Mouse (Mus musculus) kidney, embryonic 14.5 days (tissue): ENCODE results near the gene Crip2. TPM values are rescaled to one million over a fixed set of nuclear protein-coding genes. Genes with fewer than 3 reads are reported as not detected.
A peak's percentile ranks its signal among the peaks of the same experiment; 100 is the strongest.

Experiments used
- ATAC-seq: fragments of 200-750 bp; cut with Nextera tagmentation; 2 replicates; pipeline ENCODE4 v1.8.0; 2017; ENCODE audit warnings: moderate number of reproducible peaks, mild to moderate bottlenecking, moderate TSS enrichment, moderate library complexity; ENCODE audit not compliant: low FRiP score, low TSS enrichment
- H3K27ac ChIP-seq: fragments of 300-500 bp; sonication (generic); 2 replicates; pipeline ENCODE4 v1.5.1; 2014; ENCODE audit warnings: low read depth, mild to moderate bottlenecking, low read length, moderate library complexity, mixed read lengths
- H3K27me3 ChIP-seq: fragments of 300-500 bp; sonication (generic); 2 replicates; pipeline ENCODE4 v1.6.1; 2014; ENCODE audit warnings: mild to moderate bottlenecking, low read length; ENCODE audit not compliant: control insufficient read depth, insufficient read depth
- H3K36me3 ChIP-seq: fragments of 300-500 bp; sonication (generic); 2 replicates; pipeline ENCODE4 v1.6.1; 2014; ENCODE audit warnings: low read length, mixed read lengths; ENCODE audit not compliant: control insufficient read depth, insufficient read depth
- H3K4me1 ChIP-seq: fragments of 300-500 bp; sonication (generic); 2 replicates; pipeline ENCODE4 v1.6.1; 2014; ENCODE audit warnings: low read length, mixed read lengths; ENCODE audit not compliant: control insufficient read depth, insufficient read depth
- H3K4me2 ChIP-seq: fragments of 300-500 bp; sonication (generic); replicated peaks from 2 replicates; pipeline ENCODE4 v1.6.1; 2014; ENCODE audit warnings: low read depth, mild to moderate bottlenecking, low read length
- H3K4me3 ChIP-seq: fragments of 300-500 bp; sonication (generic); 2 replicates; pipeline ENCODE4 v1.5.1; 2014; ENCODE audit warnings: mild to moderate bottlenecking, low read length
- H3K9ac ChIP-seq: fragments of 300-500 bp; sonication (generic); 2 replicates; pipeline ENCODE4 v1.6.1; 2014; ENCODE audit warnings: low read depth, mild to moderate bottlenecking, low read length, moderate library complexity
- H3K9me3 ChIP-seq: fragments of 300-500 bp; sonication (generic); 2 replicates; pipeline ENCODE4 v1.6.1; 2016; ENCODE audit warnings: low read length; ENCODE audit not compliant: control insufficient read depth
- WGBS: fragments of 180-500 bp; shearing (Covaris S2); extraction: QIAGEN DNeasy Blood & Tissue Kit; methylation state at CpG from one replicate; pipeline ENCODE4 v1.1.7; 2014; 5-methylcytosine and 5-hydroxymethylcytosine counted together
- polyA plus RNA-seq: library from polyadenylated mRNA; unstranded; fragments of >200 nt; fragmentation: Nextera tagmentation; extraction: Ambion mirVana; gene quantifications from 2 replicates; pipeline ENCODE4 v1.2.1, GENCODE M21; 2014

The Crip2 gene
- polyA plus RNA-seq = 162 and 174 TPM in 2 replicates

DNA sequence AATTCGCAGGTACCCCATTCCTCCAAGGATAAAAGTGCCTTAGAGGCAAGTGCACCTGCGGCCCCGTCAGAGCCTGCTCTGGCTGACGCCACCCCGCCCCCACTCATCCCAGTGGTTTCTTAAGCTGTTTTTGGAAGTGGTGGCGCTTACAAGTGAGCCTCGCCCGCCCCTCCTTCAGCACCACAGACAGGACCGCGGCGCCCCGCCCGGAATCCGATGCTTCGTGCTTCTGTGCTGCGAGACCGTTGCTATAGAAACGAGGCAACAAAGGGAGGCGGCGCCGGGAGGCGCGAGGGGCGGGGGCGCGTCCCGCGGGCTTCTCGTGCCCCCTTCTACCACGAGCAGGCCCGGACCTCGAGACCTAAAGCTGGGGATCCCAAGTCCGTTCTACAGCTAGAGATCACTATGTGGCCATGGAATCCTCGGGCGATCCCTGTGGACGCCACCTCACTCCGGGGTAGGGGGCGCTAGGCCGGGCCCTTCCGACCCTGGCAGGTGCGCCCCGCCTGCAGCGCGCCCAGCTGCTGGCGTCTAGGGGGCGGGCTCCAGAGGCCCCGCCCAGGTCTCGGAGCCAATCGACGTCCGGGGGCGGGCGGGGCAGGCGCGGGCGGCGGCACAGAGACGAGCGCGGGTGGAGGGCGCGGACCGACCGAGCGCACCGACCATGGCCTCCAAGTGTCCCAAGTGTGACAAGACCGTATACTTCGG, at the start of gene Crip2:
Gene Crip2, plus strand, starts transcription at position 329 of the 708 bp plus-strand sequence.
- under 1% methylated on average over 64 of the region's 68 CpGs for WGBS
- peak; percentile 80 for ATAC-seq
- Histone ChIP-seq H3K9ac (peak within 1 kb of the TSS; percentile 66), H3K4me2 (peak within 1 kb of the TSS; percentile 65), H3K4me1 (peaks cover 34% of the 10 kb centered on the region), H3K9me3 (no peaks in the 10 kb centered on the region), H3K4me3 (peak within 1 kb of the TSS; percentile 54), H3K27ac (peak within 1 kb of the TSS; percentile 47; the same call in 1 of the 2 replicates), H3K36me3 (peaks cover 38% of the 10 kb centered on the region), H3K27me3 (0 out of 2 replicates have a peak, but pooled peaks cover 7% of the 10 kb centered on the region)

DNA sequence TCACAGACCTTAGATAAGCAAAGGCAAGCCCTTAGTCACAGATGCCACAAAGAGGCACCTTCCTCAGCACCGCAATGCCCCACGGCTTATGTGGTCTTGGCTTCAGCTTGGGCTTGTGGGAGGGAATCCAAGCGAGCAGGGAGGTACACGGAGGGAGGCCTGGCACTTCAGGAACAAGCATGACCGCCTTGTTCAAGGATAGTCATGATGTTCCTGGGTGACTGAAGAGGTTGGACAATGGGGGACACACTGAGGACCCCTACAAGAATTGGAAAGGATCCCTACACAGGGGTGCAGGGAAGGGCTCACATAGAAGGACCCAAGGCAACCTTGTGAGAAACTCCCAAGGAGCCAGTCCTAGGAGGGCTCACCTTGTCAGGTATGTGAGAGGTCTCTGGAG, 43.0 kb upstream of the Crip2 start:
- H3K4me1 ChIP-seq = peaks cover 24% of the 10 kb centered on the region
- H3K9ac ChIP-seq = no peak overlapping the region
- no peak overlapping the region for H3K4me3 ChIP-seq
- no peaks in the 10 kb centered on the region for H3K27me3 ChIP-seq
- no peak overlapping the region for H3K27ac ChIP-seq
- no peak for ATAC-seq
- 86% methylated on average over 5 of the region's 5 CpGs for WGBS
- H3K36me3 ChIP-seq = 0 out of 2 replicates have a peak, but pooled peaks cover 2% of the 10 kb centered on the region
- H3K9me3 ChIP-seq = no peaks in the 10 kb centered on the region
- H3K4me2 ChIP-seq = peak overlapping the region; percentile 62; the same call in 1 of the 2 replicates

DNA sequence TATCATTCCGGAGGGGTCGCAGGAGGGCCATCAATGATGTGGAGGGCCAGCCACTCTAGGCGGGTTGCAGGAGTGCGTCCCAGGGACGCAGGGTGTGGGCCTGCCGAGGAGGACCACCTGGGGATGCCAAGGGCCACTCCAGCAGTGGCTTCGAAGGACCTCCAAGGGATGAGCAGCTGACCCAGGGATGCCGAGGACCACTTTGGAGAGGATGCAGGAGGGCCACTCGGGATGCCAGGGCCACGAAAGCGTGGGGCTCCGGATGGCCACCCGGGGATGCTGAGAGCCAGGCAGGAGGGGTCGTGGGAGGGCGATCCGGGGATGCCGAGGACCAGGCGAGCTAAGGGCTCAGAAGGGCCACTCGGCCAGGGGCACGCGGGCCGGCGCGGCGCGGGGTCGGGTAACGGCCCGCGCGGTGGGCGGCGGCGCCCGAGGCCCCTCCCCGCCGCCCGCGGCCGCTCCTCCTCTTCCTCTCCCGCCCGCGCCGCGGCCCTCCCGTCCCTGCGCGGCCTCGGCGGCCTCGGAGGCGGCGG, 42.2 kb upstream of the Crip2 start, which contains the start of gene Mta1:
Gene Mta1, plus strand, starts transcription at position 530 of the 533 bp plus-strand sequence.
- 3% methylated on average over 14 of the region's 53 CpGs for WGBS
- peak within 1 kb of the TSS; percentile 99 for H3K9ac ChIP-seq
- H3K4me2 ChIP-seq = peak within 1 kb of the TSS; percentile 69
- peak within 1 kb of the TSS; percentile 83 for H3K27ac ChIP-seq
- no peaks in the 10 kb centered on the region for H3K9me3 ChIP-seq
- 0 out of 2 replicates have a peak, but pooled peaks cover 2% of the 10 kb centered on the region for H3K36me3 ChIP-seq
- H3K4me1 ChIP-seq = peaks cover 24% of the 10 kb centered on the region
- peak within 1 kb of the TSS; percentile 99 for H3K4me3 ChIP-seq
- H3K27me3 ChIP-seq = no peaks in the 10 kb centered on the region
- peak; percentile 60 for ATAC-seq

DNA sequence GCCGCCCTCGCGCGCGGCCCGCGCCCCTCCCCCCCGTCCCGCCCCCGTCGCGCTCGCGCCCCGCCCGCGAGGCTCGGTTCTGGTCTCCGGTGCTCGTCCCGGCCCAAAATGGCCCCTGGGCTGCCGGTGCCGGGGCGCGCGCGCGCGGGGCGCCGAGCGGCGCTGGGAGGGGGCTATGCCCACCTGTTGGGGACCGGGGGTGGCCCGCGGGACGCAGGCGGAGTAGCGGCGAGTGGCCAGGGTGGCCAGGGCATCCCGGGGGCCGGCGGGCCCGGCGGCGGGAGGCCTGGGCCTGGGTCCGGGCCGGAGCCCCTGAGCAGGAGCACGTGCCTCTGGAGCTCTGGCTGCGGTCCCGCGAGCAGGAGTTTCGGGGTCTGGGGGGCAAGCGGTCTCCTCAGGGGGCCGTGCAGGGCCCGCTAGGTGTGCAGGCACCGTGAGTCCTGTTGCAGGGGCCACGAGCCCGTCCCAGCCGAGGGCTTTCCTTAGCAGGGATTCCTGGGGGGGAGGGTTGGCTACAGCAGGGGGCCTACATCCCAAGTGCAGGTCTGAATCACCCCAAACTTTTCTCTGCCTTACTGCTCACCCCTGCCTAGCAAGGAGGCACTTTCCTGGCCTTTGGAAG, 41.4 kb upstream of the Crip2 start:
- H3K4me2 ChIP-seq = peak overlapping the region; percentile 69
- H3K36me3 ChIP-seq = 0 out of 2 replicates have a peak, but pooled peaks cover 2% of the 10 kb centered on the region
- H3K27me3 ChIP-seq = no peaks in the 10 kb centered on the region
- peak overlapping the region; percentile 99 for H3K4me3 ChIP-seq
- WGBS = 1% methylated on average over 35 of the region's 60 CpGs
- H3K4me1 ChIP-seq = peaks cover 24% of the 10 kb centered on the region
- peak overlapping the region; percentile 83 for H3K27ac ChIP-seq
- H3K9ac ChIP-seq = peak overlapping the region; percentile 99
- H3K9me3 ChIP-seq = no peaks in the 10 kb centered on the region
- peak; percentile 21; the same call in 1 of the 2 replicates for ATAC-seq

DNA sequence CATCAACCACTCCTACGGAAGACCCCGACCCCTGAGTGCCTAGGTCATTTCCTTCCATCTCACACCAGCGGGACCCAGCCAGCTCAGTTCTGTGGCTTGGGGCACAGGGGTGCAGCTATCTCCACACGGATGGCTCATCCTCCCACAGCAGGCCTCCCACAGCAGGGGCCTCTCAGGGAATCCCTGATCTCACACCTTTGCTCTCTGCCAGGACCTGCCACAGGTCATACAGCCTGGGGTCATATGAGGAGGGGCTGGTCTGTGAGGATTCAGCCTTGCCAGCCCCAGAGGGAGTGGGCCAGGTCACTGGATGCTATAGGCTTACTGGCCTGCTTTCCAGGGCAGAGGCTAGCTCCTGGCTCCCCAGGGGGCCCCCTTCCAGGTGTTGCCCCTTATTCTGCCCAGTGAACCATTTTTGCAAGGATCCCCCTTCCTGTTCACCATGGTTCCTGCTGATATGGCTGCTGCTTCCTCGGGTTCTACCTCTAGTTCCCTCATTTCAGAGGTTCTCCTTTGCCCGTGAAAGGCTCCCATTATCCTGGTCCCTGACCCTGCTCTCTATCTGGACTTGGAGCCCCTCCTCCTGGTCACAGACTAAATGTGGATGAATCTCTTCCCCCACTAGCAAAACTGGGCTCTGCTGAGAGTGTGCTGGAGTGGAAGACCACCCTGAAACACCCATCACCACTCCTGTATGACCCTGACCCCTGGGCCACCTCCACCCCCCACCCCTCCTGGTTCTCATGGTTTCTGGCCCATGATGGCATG, 40.4 kb upstream of the Crip2 start:
- no peaks in the 10 kb centered on the region for H3K27me3 ChIP-seq
- H3K27ac ChIP-seq = no peak overlapping the region
- ATAC-seq = no peak
- H3K4me3 ChIP-seq = peak overlapping the region; percentile 99
- H3K4me1 ChIP-seq = peaks cover 28% of the 10 kb centered on the region
- H3K4me2 ChIP-seq = peak overlapping the region; percentile 69
- peak overlapping the region; percentile 99 for H3K9ac ChIP-seq
- no peaks in the 10 kb centered on the region for H3K9me3 ChIP-seq
- 0 out of 2 replicates have a peak, but pooled peaks cover 4% of the 10 kb centered on the region for H3K36me3 ChIP-seq
- 18% methylated on average over 6 of the region's 6 CpGs for WGBS

DNA sequence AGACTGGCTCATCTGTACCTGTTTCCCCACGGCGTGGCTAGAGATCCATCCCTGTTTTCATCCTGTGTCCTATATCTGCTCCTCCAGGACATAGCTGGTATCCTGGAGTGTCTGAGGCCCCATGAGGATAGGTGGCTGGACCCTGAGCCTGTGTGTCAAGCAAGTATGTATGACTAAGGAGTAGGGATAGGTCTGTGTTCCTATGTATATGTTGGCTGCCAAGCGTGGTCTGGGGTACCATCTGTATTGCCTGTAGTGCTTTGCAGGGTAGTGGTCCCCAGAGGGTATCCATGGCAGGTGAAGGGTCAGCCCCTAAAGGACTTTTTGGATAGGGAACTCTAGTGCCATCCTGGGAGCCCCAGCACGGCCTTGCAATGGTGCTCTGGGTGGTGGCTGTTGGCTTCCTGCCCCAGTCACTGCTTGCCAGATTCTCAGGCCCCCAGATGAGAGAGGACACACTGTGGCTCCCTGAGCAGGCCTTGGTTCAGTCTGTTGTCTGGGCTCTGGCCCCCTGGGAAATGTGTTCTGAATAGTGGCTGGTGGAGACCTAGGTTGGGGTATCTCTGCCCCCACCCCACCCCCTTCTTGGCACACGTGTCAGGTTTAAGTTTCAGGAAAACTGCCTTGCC, 39.5 kb upstream of the Crip2 start:
- H3K9ac ChIP-seq = 0 out of 2 replicates have a peak overlapping the region, but pooled peaks have one; percentile 4
- H3K4me1 ChIP-seq = peaks cover 28% of the 10 kb centered on the region
- ATAC-seq = no peak
- peaks cover 2% of the 10 kb centered on the region; the same call in 1 of the 2 replicates for H3K9me3 ChIP-seq
- no peak overlapping the region for H3K4me2 ChIP-seq
- H3K27me3 ChIP-seq = no peaks in the 10 kb centered on the region
- H3K27ac ChIP-seq = no peak overlapping the region
- H3K4me3 ChIP-seq = no peak overlapping the region
- H3K36me3 ChIP-seq = 0 out of 2 replicates have a peak, but pooled peaks cover 4% of the 10 kb centered on the region
- 82% methylated on average over 5 of the region's 5 CpGs for WGBS

DNA sequence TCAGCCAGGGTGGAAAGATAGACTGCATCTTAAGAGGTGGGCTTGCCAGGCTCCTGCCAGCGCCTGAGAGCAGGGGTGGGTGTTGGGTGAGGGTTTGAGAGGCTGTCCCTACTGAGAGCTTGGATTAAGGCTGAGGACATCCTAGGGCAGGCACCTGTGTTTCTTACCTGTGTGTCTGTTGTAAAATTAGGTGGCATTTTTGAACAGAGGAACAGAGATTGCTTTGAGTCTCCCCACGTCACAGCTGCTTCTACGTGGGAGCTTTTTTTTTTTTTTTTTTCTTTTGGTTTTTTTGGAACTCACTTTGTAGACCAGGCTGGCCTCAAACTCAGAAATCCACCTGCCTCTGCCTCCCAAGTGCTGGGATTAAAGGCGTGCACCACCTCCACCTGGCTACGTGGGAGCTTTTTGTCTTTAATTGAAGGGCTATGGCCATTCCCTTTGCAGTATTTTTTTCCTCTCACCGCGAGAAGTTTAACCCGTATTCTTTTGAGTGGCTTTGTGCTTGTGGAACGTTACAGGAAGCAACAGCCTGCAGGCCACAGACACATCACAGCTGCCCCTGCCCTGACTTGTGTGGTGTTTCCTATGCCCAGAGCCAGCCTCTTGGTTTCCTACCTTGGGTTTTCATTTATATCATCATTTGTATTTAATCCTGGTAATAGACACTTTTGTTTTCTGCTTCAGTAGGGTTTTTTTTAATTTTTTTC, 38.6 kb upstream of the Crip2 start:
- H3K36me3 ChIP-seq = 0 out of 2 replicates have a peak, but pooled peaks cover 4% of the 10 kb centered on the region
- peaks cover 28% of the 10 kb centered on the region for H3K4me1 ChIP-seq
- WGBS = 84% methylated on average over 9 of the region's 9 CpGs
- H3K27ac ChIP-seq = no peak overlapping the region
- H3K4me3 ChIP-seq = no peak overlapping the region
- H3K4me2 ChIP-seq = no peak overlapping the region
- H3K9ac ChIP-seq = 0 out of 2 replicates have a peak overlapping the region, but pooled peaks have one; percentile 4
- no peak for ATAC-seq
- H3K9me3 ChIP-seq = peaks cover 5% of the 10 kb centered on the region; the same call in 1 of the 2 replicates
- no peaks in the 10 kb centered on the region for H3K27me3 ChIP-seq
